Mouse (Mus musculus): ENCODE results near the gene Nefh.

Nefh gene

DNA sequence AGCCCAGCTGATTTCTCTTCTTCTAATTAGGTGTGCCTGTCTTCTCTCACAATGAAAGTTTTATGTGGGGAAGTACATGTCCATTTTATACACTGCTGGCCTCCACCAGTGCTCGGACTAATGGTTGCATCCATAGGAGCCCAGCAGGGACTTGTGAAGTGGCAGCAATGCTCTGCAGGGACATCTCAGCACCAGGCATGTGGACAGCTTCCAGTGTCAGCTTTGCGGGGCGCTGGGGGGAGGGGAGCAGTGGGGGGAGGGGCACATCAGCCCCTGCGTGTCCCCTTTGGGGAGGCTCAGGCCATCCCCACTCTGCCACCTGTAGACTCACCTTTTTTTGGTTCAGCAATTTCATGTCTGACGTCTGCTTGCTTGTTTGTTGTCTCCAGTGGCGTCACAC lies 5.5 kb upstream of the Nefh start:
- DNase-seq (ENCODE audit: low read depth) = no peak

GRCm38 (mm10) chr11:4949256-4950044 lies 1.6 kb upstream of the Nefh start:
- DNase-seq (ENCODE audit: low read depth) = no peak

DNA sequence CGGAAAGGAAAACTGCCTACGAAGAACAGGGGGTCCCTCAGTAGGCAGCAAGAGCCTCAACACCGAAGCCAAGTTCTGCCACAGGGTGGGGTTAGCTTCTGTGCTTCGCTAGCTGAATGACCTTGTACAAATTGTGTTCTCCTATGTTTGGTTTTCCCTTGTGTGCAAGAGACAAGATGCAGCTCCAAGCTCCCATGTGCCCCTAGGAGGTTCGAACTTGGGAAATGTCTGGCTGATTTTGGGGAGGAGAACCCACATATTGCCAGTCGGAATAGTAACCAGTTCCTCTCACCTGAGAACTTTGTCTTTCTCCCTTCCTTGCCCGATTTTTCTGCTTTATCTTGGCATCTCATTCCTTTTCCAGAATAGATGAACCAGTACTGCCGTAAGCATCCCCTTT lies 928 bp upstream of the Nefh start:
- no peak for DNase-seq (ENCODE audit: low read depth)

DNA sequence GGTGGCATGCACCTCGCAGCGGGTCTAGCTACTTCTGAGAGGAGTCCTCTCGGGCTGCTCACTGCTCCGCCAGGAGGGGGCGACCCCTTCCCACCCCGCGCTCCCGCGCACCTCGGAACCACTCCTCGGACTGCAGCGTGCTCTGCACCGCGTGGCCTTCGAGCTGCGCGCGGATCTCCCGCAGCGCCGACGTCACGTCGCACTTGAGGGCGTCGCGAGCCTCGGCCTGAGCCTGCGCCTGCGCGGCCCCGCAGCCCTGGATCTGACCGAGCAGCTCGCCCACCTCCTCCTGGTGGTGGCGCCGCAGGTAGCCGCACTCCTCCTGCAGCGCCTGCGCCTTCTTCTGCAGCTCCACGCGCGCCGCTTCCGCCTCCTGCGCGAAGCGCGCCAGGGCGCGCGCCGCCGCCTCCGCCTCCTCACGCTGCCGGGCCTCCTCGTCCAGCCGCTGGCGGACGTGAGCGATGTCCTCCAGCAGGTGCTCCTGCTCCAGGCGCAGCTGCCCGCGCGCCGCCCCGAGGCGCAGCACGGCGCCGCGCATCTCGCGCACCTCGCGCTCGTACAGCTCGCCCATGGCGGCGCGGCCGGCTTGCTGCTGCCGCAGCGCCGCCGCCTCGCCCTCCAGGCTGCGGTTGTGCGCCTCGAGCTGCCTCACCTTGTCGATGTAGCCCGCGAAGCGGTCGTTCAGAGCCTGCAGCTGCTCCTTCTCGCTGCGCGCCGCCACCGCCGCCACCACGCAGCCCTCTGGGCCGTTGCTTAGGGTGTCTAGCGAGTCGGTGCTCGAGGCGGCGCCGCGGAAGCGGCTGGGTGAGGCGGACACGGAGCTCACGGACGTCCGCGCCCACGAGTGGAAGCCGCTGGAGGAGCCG lies 684 bp downstream of the Nefh start:
- DNase-seq (ENCODE audit: low read depth) = no peak

DNA sequence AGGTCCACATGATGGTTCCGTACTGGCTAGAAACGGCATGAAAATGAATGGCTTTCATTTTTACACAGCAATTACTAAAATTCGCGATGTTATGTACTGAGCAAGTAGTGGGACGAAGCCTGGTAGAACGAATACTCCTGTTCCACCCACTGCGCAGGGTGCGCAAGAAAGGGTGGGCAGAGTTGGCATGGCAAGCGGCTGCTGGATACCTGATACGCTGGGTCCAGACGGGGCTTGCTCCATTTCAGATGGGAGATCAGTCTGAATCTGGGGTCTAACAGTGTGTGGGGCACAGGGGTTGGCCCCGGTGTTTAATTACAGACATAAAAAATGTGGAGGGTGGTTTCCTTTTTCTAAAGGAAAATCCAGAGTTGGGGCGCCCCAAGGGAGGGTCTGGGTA lies 1.3 kb downstream of the Nefh start:
- no peak for DNase-seq (ENCODE audit: low read depth)

- no peak for DNase-seq (ENCODE audit: low read depth)
These were observed 11.6 kb downstream of the Nefh start for GRCm38 (mm10) chr11:4936243-4936642.

GRCm38 (mm10) chr11:4931009-4931601 lies 16.8 kb downstream of the Nefh start:
- no peak for DNase-seq (ENCODE audit: low read depth)

DNA sequence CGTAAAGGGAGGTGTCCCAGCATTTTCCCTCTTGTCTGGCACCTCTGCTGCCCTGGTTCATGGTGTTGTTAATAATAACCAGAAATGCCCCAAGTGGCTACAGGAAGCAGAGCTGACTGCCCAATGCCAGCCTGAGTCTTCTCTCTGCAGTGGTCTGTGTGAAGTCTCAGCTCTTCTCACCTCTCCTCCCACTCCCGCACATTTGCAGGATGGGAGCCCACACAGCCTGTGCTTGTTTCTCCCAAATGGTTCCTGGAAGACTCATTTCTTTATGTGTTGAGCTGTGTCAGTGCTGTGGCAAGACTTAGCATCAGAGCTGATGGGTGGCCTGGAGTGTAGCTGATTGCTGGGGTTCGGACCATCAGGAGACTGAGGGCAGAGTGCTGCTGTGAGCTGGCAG lies 20.6 kb downstream of the Nefh start:
- no peak for DNase-seq (ENCODE audit: low read depth)

GRCm38 (mm10) chr11:4921751-4922150 lies 26.1 kb downstream of the Nefh start:
- no peak for DNase-seq (ENCODE audit: low read depth)

GRCm38 (mm10) chr11:4921281-4921680 lies 26.6 kb downstream of the Nefh start:
- DNase-seq (ENCODE audit: low read depth) = no peak

DNA sequence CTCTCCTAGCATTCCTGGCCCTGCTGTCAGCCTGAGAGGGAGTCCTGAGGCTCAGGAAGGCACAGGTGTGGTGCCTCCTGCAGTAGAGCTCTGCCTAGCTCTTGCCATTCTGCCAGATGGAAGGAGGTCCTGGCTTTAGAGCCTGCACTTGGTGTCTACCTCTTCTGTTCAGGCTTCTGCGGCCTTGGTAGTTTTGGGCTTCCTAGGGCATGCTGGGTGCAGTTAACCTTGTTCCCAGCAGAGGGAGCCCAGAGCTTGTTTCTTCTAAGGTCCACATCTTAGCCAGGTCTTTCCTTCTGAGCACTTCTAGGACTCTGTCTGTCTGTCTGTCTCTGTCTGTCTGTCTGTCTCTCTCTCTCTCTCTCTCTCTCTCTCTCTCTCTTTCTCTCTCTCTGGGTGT lies 31.8 kb downstream of the Nefh start:
- peak; percentile 12 for DNase-seq (ENCODE audit: low read depth)

DNA sequence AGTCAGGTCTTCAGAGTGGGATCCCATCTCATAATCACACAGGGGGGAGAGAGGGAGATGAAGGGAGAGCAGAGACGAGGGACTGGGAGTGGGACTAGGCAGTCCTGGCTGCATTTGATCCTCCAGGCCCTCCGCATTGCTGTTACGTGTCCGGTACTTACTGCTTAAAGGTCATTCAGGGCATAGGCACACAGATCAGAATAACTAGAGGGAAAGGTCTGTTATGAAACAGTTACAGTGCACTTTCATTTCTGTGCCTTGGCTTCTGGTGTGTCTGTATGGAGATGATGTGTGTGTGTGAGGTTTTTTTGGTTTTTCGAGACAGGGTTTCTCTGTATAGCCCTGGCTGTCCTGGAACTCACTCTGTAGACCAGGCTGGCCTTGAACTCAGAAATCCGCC lies 41.6 kb downstream of the Nefh start:
- DNase-seq (ENCODE audit: low read depth) = no peak

- DNase-seq (ENCODE audit: low read depth) = no peak
These were observed 45.9 kb downstream of the Nefh start for GRCm38 (mm10) chr11:4901956-4902355.

GRCm38 (mm10) chr11:4900437-4900836 lies 47.4 kb downstream of the Nefh start:
- no peak for DNase-seq (ENCODE audit: low read depth)

DNA sequence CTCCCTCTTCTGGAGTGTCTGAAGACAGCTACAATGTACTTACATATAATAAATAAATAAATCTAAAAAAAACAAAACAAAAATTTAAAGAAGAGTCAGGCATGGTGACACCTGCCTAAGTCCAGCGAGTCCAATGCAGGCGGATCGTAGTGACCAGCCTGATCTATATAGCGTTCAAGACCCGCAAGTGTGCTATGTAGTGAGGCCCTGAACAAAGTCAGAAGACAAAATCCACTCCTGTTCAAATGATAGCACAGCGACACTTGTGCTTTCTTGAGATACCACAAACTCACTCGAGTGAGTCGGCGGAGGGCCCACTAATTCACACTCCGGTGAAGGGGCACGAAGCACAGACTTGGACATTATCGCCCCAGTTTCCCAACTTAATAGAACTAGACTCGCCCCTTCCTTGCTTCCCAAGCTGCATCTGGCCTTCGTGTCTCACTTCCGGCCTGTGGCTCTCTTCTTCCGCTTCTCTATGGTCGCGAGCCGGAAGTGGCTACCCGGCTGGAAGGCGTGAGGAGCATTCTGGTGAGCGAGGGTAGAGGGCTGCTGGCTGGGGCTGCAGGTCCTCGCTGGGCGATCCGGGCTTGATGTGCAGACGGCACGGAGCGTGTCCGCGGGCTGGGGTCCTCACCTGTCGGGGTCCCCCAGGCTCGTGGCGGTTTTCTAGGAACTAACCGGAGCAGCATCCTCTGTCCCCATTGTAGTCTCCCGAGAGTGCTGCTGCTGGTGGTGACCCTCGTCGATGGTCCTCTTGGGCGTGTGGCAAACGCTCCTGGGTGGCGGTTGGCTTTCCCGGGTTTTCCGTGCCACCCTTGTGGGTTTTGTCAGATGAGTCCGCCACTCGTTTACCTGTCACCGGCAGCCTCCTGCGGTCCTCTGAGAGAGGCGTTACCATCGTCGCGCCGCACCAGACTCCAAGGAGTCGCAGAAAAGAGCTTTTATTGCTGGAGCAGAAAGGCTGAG lies 52.7 kb downstream of the Nefh start, which contains the start of gene Thoc5:
Thoc5 (plus strand) TSS at position 473 of the 969 bp plus-strand sequence.
- peak; percentile 48 for DNase-seq (ENCODE audit: low read depth)
